ENCODE assay signal across 9 mouse cellular contexts in the genomic region with DNA sequence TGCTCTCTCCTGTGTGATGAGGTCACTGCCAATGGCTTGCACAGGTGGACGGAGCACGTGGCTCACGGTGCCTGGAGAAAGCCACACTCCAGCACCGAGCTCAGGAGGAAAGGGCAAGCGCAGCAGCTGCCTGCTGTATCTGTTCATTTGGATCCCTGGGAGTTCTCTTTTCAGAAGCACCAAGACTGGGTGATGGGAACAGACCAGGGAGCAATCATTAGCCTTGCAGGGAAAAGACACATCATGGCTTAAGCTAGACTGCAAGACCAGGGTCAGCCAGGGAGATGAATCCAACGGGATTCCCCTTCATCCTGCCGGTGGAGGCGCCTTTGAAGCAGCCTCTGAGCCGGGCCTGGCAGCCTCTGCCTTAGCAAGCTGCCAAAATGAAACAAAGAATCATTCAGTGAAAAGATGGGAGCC. TPM values are rescaled to one million over a fixed set of nuclear protein-coding genes. Genes with fewer than 3 reads are reported as not detected.
DNase-seq lines count a peak whose midpoint lies in the region.
"Had no signal": no experiment of that assay in that cellular context is flagged by ENCODE, and none has a peak within 500 bp of the region (broad histone marks: within the 10 kb centered on the region; RNA-seq: fewer than 3 reads in every experiment).

No protein-coding gene starts in this region.

- intact Hi-C loops in left cerebral cortex, postnatal 4 days (cut with DNase I), result no loop called here

- DNase-seq in layer of hippocampus, adult 11-12 months (ENCODE audit: low spot score), result peak; percentile 49
- DNase-seq in layer of hippocampus, adult 9-10 months (ENCODE audit: low spot score), result no peak
- peak; percentile 63 for DNase-seq in cerebellum, adult 9-11 months
- peak; percentile 58 for DNase-seq in frontal cortex, postnatal 10 days (ENCODE audit: low spot score in 2 of 2)
- DNase-seq in left cerebral cortex, postnatal 4 days, result peak; percentile 82
- peak; percentile 40 for DNase-seq in right cerebral cortex, postnatal 14 days
- no peak for DNase-seq in thymus, postnatal 14 days
- no peak for DNase-seq in thymus, adult 18-20 months

RNA-seq across cellular contexts. Expression of a gene that starts 7.3 kb away (rescaled TPM):
- under 1 TPM in 1 of 2 experiments, not detected in 1; 0.52 TPM for total RNA-seq in left cerebral cortex, postnatal 4 days (2021)
- total RNA-seq: heart, adult 2 months had no signal

RNA-seq across cellular contexts. Expression of a gene that starts 23.5 kb away (rescaled TPM):
- total RNA-seq in left cerebral cortex, postnatal 4 days (2021), result under 1 TPM in 1 of 2 experiments, not detected in 1; 0.16 TPM
- total RNA-seq: heart, adult 2 months had no signal

Comparison
In these comparisons a context has a peak if more than half of its experiments do, and no peak if none do; other contexts are left out.
1. DNase-seq: peak in layer of hippocampus, adult 11-12 months (single experiment), cerebellum, adult 9-11 months (single experiment), frontal cortex, postnatal 10 days (2 of 2), left cerebral cortex, postnatal 4 days (single experiment) and right cerebral cortex, postnatal 14 days (single experiment); none in layer of hippocampus, adult 9-10 months (single experiment), thymus, postnatal 14 days (single experiment) and thymus, adult 18-20 months (0 of 2).